Mouse (Mus musculus): ENCODE data around the gene Spsb3.

The Spsb3 gene

DNA sequence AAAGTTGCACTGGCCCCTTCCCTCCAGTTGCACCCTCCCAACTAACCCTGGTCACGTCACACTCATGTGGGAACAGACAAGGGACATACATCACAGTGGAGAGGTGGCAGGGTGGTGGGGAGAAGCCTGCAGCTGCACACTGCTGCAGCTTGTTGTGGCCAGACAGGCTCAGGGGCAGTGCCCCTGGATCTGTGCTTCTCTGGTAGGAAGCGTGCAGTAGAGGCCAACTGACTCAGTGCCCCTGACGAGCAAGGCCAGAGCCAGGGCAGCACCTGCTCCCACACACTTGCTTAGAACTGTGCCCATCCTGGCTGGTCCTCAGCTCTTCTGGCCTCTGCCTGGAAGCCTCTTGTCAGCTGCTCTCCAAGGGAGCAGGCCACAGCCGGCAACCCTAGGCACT, 11.2 kb downstream of the Spsb3 start:
- DNase-seq: no peak

DNA sequence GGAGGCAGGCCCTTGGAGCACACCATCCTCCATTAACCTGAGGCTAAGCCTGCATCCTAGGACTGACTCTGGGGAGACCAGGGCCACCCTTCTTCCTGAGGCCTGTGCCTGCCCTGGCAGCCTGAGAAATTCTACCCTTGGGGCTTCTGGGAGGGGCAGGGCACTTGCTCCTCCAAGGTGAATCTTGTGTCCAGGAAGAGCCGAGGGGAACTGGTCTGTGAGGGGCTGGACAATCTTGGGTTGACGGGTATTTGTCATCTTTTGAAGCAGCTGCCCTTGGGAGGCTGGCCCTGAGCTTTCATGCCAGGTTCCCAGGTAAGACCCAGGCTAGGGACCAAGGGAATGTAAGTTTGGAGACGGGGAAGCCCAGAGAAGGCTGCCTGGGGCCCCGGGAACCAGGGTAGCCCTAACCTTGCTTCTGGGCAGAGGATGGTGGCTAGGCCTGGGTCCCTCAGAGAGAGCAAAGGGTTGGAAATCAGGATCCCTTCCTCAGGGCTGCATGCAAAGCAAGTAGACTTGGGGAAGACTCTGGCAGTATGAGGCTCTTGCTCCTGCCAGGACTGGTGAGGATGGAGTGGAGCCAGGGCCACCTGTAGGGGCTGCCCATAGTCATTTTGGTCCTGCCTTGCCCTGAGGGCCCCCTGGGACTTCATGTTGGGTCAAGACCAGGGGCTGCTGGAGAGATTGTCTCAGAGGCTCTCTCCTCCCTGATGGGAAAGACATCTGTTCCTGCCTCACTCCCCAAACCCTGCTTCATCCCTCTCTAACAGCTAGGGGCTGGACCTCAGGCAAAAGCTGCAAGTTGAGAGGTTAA, 11.8 kb downstream of the Spsb3 start:
- DNase-seq: peak; percentile 39

DNA sequence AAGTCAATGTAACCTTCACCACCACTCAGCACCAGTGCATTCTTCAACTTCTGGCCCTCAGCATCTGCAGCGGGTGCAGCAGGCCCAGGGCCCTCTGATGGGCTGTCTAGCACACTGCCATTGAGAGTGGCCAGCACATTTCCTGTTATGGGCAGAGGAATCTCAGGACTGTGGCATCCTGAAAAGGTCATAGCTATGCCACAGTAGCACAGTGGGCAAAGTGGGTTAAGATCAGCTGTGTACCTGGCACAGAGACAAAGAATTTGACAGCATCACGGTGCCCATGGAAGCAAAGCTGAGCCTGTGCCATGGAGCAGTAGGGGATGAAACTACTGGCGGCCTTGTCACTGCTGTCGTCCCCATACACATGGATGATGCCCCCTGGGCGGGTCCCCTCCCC, 12.7 kb downstream of the Spsb3 start:
- DNase-seq: no peak

DNA sequence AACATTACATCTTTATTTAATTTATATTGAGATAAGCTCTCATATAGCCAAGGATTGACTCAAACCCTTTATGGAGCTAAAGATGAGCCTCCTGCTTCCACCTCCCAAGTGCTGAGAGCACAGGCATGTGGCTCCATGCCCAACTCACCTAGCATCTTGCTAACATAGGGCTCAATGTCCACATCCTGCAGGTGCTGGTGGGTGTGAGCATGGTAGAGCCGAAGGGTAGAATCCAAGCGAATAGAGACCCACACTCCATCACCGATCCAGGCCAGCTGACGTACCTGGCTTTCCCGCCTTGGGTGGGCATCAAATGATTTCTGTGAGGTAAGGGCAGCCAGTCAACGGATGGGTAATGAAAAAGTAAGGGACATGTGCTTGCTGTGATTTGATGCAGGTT, 13.6 kb downstream of the Spsb3 start:
- no peak for DNase-seq

DNA sequence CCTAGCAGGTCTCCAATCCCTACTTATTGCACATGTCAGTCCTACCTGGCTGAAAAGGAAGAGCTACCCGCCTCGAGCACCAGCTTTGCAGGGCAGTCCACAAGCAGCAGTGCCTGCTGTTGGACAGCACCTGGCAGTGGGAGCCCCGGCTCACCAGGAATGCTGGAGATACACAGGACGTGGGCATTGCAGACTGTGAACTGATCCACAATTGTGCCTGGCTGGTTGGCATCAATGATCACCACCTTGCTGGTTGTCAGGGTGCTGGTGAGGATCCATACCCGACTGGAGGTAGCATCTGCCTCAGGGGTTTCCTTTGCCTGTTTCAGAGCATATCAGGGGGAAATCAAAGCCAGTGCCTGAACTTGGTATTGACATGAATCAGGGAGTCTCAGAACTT, 15.7 kb downstream of the Spsb3 start:
- no peak for DNase-seq

DNA sequence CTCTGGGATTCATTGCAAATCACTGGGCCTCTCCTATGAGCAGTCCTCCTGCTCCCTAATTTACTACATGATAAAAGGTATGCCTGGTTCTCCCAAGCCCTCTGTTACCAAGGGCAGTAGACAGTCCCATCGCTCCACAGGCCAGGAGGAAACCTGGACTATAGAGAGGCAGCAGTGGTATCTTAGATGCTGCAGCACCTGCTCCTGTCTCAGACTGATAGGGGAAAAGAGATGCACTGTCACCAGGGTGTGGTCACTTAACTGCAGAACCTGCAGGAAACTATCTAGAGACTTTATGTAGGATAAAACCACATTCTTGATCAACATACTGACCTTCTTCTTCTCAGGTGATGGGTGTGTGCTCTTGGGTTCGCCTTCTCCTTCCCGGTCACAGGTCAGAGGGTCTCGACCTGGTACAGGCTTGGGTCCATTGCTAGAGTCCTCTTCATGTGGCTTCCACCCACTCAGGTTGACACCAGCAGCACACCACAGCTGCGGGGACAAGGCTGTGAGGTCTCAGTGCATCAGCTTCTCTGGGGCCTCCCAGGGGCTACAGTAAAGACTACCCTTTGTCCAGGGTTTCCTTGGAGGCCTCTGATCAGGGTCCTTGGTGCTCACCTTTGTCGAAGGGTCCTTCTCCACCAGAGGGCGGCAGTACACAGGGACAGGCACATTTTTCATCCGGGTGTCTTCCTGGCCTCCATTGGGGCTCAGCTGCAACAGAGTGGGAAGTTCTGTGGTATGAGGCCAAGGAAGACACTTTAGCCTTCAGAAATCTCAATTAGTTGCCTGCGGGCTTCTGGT, 16.4 kb downstream of the Spsb3 start:
- DNase-seq: no peak

DNA sequence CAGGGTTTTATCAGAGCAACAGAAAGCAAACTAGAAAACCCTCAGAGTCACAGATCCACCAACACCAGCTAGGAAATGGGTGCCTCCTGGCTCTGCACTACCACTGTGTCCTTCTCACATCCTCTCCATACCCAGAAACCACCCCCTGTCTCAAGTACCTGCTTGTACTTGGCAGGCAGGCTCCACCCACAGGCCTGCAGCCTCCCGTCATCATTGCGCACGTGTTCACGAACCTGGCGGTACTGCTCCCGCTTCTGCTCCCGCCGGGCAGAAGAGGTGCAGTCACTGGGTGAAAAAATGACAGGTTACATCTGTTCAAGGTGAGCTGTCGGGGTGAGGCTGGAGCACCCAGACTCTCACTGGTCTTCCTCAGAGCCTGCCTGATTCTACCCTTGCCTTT, 17.3 kb downstream of the Spsb3 start:
- no peak for DNase-seq

DNA sequence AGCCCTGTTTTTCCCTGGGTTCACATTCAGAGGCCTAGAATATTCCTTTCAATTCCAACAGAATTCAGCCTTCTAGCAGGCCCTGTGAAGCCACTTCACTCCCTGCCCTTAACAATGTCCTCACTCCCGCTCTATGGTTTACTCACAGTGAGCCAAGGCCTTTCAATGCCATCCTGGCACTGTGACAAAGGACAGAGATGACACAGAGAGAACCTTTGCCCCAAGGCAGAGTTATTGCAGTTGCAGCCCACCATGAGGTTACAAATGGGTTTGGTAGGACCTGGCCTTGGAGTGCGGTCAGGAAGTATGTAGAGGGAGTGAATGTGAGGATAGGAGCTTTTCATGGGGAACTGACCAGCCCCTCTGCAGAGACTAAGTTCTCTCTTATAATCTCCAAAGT, 21.1 kb downstream of the Spsb3 start:
- DNase-seq: no peak

DNA sequence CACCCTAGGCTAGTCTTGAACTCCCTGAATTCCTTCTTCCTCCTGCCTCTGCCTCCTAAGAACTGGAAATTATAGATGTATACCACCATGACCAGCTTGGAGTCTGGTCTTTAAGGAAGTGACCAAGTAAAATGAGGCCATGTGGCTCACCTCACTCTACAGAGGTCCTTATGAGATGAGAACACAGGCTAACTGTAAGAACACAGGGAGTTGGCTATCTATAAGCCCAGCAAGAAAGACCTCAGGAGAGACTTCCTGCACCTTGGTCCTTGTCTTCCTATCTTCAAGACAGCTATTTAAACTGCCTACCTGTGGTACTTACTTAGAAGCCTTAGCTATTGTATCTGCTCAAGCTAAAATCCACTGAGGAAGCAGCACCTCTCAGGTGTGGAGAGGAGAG, 27.5 kb downstream of the Spsb3 start:
- no peak for DNase-seq

DNA sequence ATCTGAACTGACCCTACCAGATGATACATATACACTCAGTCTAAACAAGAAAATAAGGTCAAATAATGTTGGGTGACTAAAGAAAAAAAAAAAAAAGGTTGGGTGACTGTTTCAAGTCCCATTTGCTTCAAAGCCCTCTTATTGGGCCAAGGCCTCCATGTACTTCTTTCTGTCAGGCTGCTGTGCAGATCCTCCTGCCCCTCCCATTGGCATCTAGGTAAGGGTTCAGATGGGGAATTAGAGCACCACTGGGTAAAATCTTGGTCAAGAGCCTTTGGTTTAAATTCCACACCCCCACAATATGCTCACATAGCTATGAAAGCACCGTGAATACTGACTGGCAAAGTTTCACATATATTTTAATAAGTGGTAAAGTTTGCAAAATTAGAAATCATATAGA, 36.8 kb downstream of the Spsb3 start:
- no peak for DNase-seq

DNA sequence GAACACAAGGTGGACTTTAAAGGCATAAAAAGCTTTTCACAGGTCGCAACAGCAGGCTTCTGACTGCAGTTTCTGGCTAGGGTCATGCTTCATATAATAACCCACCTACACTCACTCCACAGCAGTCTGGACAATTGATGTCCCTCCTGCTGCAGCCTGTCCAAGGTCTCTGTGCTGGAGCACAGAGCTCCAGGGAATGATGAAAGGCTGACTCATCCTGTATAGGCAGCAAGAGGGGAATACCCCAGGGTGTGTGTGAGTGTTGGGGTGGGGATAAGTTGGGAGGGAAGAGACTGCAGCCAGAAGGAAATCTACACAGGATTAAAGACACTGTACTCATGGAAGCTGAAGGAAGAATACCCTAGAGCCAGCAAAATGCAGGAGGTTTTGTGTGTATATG, 43.1 kb downstream of the Spsb3 start:
- no peak for DNase-seq

DNA sequence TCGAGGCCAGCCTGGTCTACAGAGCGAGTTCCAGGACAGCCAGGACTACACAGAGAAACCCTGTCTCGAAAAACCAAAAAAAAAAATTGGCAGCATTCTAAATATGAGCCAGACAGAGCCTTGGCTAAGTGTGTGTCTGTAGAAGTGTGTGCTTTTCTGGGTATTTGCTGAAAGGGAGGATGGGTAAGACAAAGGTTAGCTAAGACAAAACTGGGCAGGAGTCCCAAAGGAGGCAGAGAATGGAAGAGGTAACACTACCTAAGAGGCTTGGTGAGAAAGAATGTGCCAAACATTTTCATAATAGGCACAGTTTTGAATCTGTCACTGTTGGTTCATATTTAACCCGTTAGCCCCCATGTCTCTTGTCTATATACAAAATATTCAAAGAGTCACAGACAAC, 46.0 kb downstream of the Spsb3 start:
- DNase-seq: no peak

DNA sequence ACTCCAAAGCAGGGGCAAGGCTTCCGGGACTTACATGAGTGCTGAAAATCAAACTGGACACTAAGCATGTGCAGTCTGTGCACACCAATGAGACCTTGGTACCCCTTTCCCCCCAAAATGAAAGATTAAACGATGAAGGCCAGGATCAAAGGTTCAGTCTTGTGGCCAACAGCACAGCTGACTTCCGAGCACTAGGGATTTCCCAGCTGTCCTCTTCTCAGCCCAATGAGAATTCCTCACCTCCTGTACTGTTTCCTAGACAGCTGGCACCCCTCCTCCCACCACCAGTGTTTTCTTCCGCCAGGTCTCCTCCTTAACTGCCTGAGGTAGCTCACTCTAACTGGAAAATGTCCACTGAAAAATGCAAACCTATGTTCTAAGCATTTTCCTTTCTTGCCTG, 46.7 kb downstream of the Spsb3 start:
- DNase-seq: no peak

DNA sequence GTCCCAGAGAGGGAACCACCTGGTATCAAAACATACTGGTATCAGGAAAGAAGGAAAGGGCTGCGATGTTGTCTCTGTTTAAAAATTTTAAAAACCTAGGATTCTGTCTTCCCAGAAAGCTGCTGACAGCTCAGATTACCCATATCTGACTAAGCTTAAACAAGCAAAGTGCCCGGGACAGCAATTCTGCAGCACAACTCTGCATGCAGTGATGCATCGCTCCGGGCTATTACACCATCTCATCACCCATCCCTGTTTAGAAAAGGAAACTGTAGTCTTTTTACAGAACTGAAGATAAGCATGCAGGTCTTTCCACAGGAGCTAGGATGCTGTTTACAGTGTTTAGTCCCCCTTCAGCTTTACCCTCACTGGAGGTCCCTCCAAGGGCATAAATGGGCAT, 48.5 kb downstream of the Spsb3 start:
- no peak for DNase-seq

DNA sequence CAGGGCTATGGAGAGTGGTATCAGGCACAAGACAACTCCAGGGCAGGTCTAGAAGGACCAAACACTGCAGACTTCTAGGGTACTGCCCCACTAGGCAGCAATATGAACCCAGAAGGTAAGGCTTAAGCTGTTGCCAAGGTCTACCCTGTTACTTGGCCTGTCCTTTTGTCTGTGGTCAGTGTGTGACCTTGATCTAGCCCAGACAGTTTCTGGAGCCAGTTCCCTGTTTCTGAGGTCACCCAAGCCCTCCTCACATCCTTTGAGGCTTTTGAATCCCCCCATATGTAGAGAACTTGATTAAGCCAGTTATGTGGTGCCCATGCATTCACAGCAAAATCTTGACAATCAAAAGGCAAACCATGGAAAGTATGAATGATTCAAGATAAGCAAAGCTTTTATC, 49.2 kb downstream of the Spsb3 start:
- no peak for DNase-seq

DNA sequence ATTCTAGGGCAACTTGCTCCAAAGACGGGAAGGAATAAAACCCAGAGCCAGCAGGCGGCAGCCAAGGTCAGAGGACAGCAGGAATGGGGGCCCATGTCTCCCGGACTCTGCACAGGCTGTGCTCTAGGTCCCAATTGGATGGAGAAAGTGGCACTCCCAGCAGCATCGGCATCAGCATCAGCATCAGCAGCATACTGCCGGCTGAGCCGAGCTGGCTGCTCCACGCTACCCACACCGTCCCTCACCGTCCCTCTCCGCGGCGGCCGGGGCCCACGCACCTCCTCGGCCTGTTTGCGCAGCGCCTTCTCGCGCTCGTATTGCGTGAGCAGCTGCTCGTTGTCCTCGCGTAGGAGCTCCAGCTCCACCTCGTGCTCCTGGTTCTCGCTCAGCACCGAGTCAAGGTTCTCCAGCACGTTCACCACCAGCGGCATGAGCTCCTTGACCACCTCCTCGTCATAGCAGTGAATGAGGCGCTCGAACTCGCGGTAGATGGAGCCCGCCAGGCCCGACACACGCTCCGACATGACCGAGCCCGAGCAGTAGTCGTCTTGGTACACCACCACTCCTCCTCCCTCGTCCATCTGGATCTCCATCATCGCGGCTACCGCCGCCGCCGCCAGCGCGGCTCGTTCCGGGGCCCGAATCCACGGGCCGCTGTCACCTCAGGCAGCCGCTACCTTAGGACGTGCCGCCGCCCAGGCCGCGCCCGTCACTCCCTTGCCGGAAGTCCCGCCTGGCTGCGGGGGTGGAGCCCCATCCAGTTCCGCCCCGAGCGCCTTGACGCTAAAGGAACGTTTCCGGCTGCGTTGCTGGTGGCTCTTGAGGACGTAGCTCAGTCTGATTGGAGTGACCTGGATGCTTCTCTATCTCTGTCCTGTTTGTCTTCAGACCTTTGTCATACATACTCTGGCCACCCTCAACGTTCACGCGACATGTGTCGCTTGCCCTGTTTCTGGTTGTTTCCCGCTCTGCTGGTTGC, 50.1 kb downstream of the Spsb3 start, which contains the start of gene Mapk8ip3:
TSS of gene Mapk8ip3 (minus strand) at position 719 of the 979 bp plus-strand sequence.
- peak; percentile 93 for DNase-seq

DNA sequence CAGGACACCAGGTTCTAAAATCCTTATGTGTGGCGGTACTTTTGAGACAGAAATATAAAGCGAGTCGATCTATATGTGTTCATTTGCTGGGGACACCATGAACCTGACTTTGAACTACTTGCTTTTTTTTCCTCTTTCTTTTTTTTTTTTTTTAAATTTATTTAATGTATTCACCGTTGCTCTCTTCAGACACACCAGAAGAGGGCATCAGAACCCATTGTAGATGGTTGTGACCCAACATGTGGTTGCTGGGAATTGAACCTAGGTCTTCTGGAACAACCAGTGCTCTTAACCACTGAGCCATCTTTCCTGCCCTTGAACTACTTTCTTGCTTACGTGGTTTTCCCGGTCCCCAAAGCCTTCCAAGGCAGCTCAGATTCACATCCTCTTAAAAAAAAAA, 50.8 kb downstream of the Spsb3 start:
- no peak for DNase-seq
